Mouse (Mus musculus) forebrain, embryonic 11.5 days (tissue): ENCODE measurements around the gene Agl. TPM values are rescaled to one million over a fixed set of nuclear protein-coding genes. Genes with fewer than 3 reads are reported as not detected.
"Not testable (repeated sequence)": the region's sequence is repeated elsewhere in the genome, so short reads cannot be mapped to it uniquely, and the experiment has no call there.

Experiments used
- ATAC-seq: fragments of 200-750 bp; cut with Nextera tagmentation; replicated peaks from 2 replicates; pipeline ENCODE4 v1.8.0; 2017; ENCODE audit warnings: moderate TSS enrichment; ENCODE audit not compliant: low FRiP score
- DNase-seq: peaks from one replicate; pipeline ENCODE4 v3.0.0-alpha.2; 2017; ENCODE audit warnings: low spot score
- H3K27ac ChIP-seq: fragments of 300-500 bp; sonication (generic); 2 replicates; pipeline ENCODE4 v1.5.1; 2014; ENCODE audit warnings: low read depth, low read length
- H3K27me3 ChIP-seq: fragments of 300-500 bp; sonication (generic); 2 replicates; pipeline ENCODE4 v1.6.1; 2014; ENCODE audit warnings: mild to moderate bottlenecking, low read length, mixed read lengths; ENCODE audit not compliant: control insufficient read depth, insufficient read depth
- H3K36me3 ChIP-seq: fragments of 300-500 bp; sonication (generic); 2 replicates; pipeline ENCODE4 v1.6.1; 2014; ENCODE audit warnings: mild to moderate bottlenecking, low read length, moderate library complexity, mixed read lengths; ENCODE audit not compliant: control insufficient read depth, insufficient read depth
- H3K4me1 ChIP-seq: fragments of 300-500 bp; sonication (generic); replicated peaks from 2 replicates; pipeline ENCODE4 v1.6.1; 2014; ENCODE audit warnings: low read length, mixed read lengths; ENCODE audit not compliant: control insufficient read depth, insufficient read depth
- H3K4me2 ChIP-seq: fragments of 300-500 bp; sonication (generic); 2 replicates; pipeline ENCODE4 v1.6.1; 2014; ENCODE audit warnings: low read depth, mild to moderate bottlenecking, low read length, moderate library complexity, mixed read lengths; ENCODE audit not compliant: severe bottlenecking
- H3K4me3 ChIP-seq: fragments of 300-500 bp; sonication (generic); 2 replicates; pipeline ENCODE4 v1.5.1; 2014; ENCODE audit warnings: low read depth, low read length
- H3K9ac ChIP-seq: fragments of 300-500 bp; sonication (generic); 2 replicates; pipeline ENCODE4 v1.6.1; 2014; ENCODE audit warnings: low read length
- H3K9me3 ChIP-seq: fragments of 300-500 bp; sonication (generic); 2 replicates; pipeline ENCODE4 v1.6.1; 2016; ENCODE audit warnings: low read length, mixed read lengths; ENCODE audit not compliant: control insufficient read depth
- WGBS: fragments of 180-500 bp; shearing (Covaris S2); extraction: QIAGEN DNeasy Blood & Tissue Kit; methylation state at CpG from one replicate; pipeline ENCODE4 v1.1.7; 2014; 5-methylcytosine and 5-hydroxymethylcytosine counted together
- polyA plus RNA-seq: library from polyadenylated mRNA; unstranded; fragments of >200 nt; fragmentation: Nextera tagmentation; extraction: Ambion mirVana; gene quantifications from 2 replicates; pipeline ENCODE4 v1.2.1, GENCODE M21; 2014

Gene Agl
- polyA plus RNA-seq, 1 experiment from 2014 or later = 17.4 TPM

DNA sequence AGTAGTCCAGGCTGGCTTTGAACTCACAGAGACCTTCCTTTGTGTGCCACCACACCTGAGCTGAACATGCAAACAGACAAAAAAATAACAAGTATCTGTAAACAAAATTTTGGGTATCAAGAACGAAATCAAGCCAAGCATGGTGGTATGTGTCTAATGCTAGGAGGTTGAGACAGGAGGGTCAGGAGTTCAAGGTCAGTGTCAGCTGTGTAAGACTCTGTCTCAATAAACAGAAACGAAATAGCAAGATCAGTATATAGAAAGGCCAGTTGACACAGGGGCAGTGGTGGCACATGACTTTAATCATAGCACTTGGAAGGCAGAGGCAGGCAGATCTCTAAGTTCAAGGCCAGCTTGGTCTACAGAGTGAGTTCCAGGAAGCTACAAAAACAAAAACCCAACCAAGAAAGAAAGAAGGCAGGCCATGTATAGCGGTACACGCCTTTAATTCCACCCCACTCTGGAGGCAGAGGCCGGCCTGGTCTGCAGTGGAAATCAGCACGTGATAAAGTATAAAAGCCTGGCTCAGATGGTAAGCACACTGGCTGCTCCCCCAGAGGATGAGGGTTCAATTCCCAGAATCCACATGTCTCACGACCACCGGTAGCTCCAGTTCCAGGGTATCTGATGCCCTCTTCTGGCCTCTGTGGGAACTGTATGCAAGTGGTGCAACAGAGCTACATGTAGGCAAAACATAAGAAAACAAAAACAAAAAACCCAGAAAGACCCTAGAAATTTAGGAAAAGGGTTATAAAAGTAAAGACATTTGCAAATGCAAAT, 59.4 kb downstream of the Agl start:
- H3K4me1 ChIP-seq = no peaks in the 10 kb centered on the region
- H3K36me3 ChIP-seq = no peaks in the 10 kb centered on the region
- ATAC-seq (peak; percentile 66), DNase-seq (peak; percentile 77)
- WGBS = 60% methylated on average over 8 of the region's 8 CpGs
- no peak overlapping the region for H3K27ac ChIP-seq
- no peak overlapping the region for H3K9ac ChIP-seq
- no peak overlapping the region for H3K4me3 ChIP-seq
- H3K27me3 ChIP-seq = no peaks in the 10 kb centered on the region
- H3K9me3 ChIP-seq = no peaks in the 10 kb centered on the region
- no peak overlapping the region for H3K4me2 ChIP-seq

GRCm38 (mm10) chr3:116747648-116748047, 60.3 kb downstream of the Agl start:
- H3K4me1 ChIP-seq, DNase-seq, ATAC-seq, H3K9me3 ChIP-seq, H3K4me3 ChIP-seq, H3K9ac ChIP-seq, H3K27ac ChIP-seq, H3K36me3 ChIP-seq, H3K27me3 ChIP-seq, H3K4me2 ChIP-seq: not testable (repeated sequence)
- WGBS = 87% methylated on average over 7 of the region's 7 CpGs

DNA sequence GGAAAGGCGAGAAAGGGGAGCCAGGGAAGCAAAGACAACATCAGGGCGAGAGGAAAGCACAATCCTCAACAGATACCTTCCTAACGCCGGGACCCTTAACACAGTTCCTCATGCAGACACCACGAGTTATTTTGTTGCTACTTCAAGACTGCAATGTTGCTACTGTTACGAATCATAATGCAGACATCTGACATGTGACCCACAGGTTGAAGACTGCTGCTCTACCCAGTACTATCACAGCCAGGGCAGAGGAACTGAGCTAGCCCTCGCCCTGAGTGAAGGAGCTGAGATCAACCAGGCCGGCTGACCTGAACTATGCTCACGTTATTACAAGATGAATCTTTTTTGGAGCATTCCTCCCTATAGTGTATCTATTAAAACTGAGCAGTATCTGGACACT, 67.0 kb downstream of the Agl start:
- H3K4me1 ChIP-seq = no peaks in the 10 kb centered on the region
- H3K27ac ChIP-seq = no peak overlapping the region
- DNase-seq (no peak), ATAC-seq (no peak)
- H3K4me3 ChIP-seq = no peak overlapping the region
- no peaks in the 10 kb centered on the region for H3K27me3 ChIP-seq
- H3K9ac ChIP-seq = no peak overlapping the region
- H3K36me3 ChIP-seq = no peaks in the 10 kb centered on the region
- WGBS = 88% methylated on average over 9 of the region's 9 CpGs
- no peaks in the 10 kb centered on the region for H3K9me3 ChIP-seq
- H3K4me2 ChIP-seq = no peak overlapping the region

DNA sequence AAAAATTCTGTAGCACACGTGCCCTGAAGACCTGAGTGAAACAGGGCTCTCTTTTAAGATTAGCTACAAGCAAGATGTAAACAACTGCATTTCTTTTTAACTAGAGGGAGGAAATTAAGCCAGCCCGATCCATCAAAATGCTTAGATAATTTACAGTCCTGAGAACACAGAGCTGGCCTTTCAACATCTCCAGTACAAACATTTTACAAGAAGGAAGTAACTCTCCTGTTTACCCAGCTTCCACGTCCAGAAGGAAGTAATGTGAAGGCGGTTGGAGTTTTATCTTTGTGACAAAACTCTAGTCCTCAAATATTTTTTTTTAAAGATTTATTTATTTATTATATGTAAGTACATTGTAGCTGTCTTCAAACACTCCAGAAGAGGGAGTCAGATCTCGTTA, 67.9 kb downstream of the Agl start:
- no peaks in the 10 kb centered on the region for H3K36me3 ChIP-seq
- ATAC-seq (no peak), DNase-seq (no peak)
- H3K4me1 ChIP-seq = no peaks in the 10 kb centered on the region
- H3K27ac ChIP-seq = no peak overlapping the region
- H3K4me2 ChIP-seq = no peak overlapping the region
- H3K9me3 ChIP-seq = no peaks in the 10 kb centered on the region
- WGBS = 89% methylated on average over 5 of the region's 5 CpGs
- no peaks in the 10 kb centered on the region for H3K27me3 ChIP-seq
- no peak overlapping the region for H3K9ac ChIP-seq
- H3K4me3 ChIP-seq = no peak overlapping the region

- H3K36me3 ChIP-seq = no peaks in the 10 kb centered on the region
- DNase-seq (no peak), ATAC-seq (no peak)
- H3K4me2 ChIP-seq = no peak overlapping the region
- no peaks in the 10 kb centered on the region for H3K27me3 ChIP-seq
- H3K9ac ChIP-seq = no peak overlapping the region
- no peak overlapping the region for H3K27ac ChIP-seq
- H3K4me1 ChIP-seq = no peaks in the 10 kb centered on the region
- H3K4me3 ChIP-seq = no peak overlapping the region
- H3K9me3 ChIP-seq = no peaks in the 10 kb centered on the region
- WGBS = 85% methylated on average over 8 of the region's 8 CpGs
Observed at GRCm38 (mm10) chr3:116737326-116737731, 70.6 kb downstream of the Agl start.

DNA sequence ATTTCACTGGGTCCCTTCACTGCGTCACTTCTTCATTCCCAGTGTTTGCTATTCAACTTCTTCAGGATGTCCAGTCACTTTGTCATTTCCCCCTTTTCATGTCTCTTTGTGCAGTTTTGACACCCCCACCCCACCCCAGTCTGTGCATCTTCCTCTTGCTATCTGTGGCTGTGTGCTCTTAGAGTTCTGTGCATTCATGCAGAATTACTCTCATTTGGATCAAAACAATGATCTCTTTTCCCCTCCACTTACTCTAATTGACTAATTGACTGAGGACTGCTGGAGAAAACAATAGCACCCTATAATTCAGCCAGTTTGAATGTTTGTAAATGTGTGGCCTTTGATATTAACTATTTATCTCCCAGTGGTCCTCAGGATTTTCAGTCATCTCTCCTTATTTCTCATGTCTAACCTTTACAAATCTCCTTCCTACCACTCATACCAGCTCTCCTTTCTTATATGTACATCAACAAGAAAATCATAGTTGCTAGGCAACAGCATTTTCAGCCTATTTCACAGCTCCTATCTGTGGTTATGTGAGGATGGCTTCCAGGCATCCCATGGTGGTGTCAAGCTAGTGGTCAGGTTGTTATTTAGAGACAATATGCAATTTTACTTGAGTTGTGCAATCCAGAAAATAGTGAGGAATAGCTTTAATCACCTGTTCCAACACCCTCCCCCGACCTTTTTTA, 78.3 kb downstream of the Agl start:
- no peaks in the 10 kb centered on the region for H3K9me3 ChIP-seq

DNA sequence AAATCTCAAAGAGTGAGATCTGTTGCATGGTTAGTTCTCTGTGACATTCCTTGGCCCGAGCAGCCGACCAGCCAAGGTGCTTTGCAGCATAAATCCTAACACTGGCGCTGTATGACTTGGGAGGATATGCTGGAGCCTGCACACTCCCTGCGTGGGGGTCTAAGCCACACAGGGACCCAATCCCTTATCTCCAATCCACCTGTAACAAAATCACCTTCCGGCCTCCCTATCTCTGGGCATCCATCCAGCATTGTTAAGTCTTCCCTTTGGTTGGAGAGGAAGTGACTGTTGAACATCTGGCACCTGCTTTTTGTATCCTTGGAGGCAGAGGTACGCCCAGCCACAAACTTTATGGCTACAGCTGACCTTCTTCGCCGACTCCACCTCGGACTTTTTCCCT, 81.2 kb downstream of the Agl start:
- H3K4me1 ChIP-seq = no peaks in the 10 kb centered on the region
- no peak for ATAC-seq
- H3K4me2 ChIP-seq = no peak overlapping the region

More for the DNA sequence above, 78.3 kb downstream of the Agl start:
- WGBS = 70% methylated on average over 2 of the region's 2 CpGs
- no peaks in the 10 kb centered on the region for H3K4me1 ChIP-seq
- ATAC-seq (no peak), DNase-seq (no peak)
- H3K4me2 ChIP-seq = no peak overlapping the region
- no peak overlapping the region for H3K9ac ChIP-seq
- no peak overlapping the region for H3K4me3 ChIP-seq
- H3K27ac ChIP-seq = no peak overlapping the region
- no peaks in the 10 kb centered on the region for H3K27me3 ChIP-seq
- no peaks in the 10 kb centered on the region for H3K36me3 ChIP-seq

GRCm38 (mm10) chr3:116723496-116724481, 84.2 kb downstream of the Agl start:
- Histone ChIP-seq H3K4me2 (no peak overlapping the region), H3K27me3 (no peaks in the 10 kb centered on the region), H3K27ac (no peak overlapping the region), H3K9ac (no peak overlapping the region), H3K4me3 (no peak overlapping the region), H3K4me1 (no peaks in the 10 kb centered on the region), H3K9me3 (no peaks in the 10 kb centered on the region), H3K36me3 (no peaks in the 10 kb centered on the region)
- no peak for ATAC-seq
- WGBS = 44% methylated on average over 10 of the region's 10 CpGs
- no peak for DNase-seq

More for the DNA sequence above, 81.2 kb downstream of the Agl start:
- DNase-seq = no peak
- no peaks in the 10 kb centered on the region for H3K36me3 ChIP-seq
- no peak overlapping the region for H3K27ac ChIP-seq
- WGBS = 78% methylated on average over 9 of the region's 9 CpGs
- no peaks in the 10 kb centered on the region for H3K9me3 ChIP-seq
- no peaks in the 10 kb centered on the region for H3K27me3 ChIP-seq
- no peak overlapping the region for H3K4me3 ChIP-seq
- no peak overlapping the region for H3K9ac ChIP-seq
